In genomic region chr9:58213865-58214264, GRCm38 (mm10) we compare ENCODE assay signal across 11 mouse cellular contexts. TPM values are rescaled to one million over a fixed set of nuclear protein-coding genes. Genes with fewer than 3 reads are reported as not detected.
A peak's percentile ranks its signal among the peaks of the same experiment; 100 is the strongest.
DNase-seq lines count a peak whose midpoint lies in the region; ATAC-seq and TF ChIP-seq lines count a peak whose summit lies in the region.
"Had no signal": no experiment of that assay in that cellular context is flagged by ENCODE, and none has a peak within 500 bp of the region (broad histone marks: within the 10 kb centered on the region; RNA-seq: fewer than 3 reads in every experiment).

No protein-coding gene starts in this region.

- H3K9ac ChIP-seq in intestine, embryonic 14.5 days (ENCODE audit: low read length), result no peak overlapping the region
- no peak overlapping the region for H3K9ac ChIP-seq in intestine, postnatal 0 days (ENCODE audit: low read depth, low read length)
- no peak overlapping the region for H3K9ac ChIP-seq in hindbrain, embryonic 14.5 days
- H3K9ac ChIP-seq: hindbrain, embryonic 12.5 days; neural tube, embryonic 12.5 days had no signal

- no peak overlapping the region for H3K27ac ChIP-seq in intestine, embryonic 14.5 days (ENCODE audit: low read depth)
- H3K27ac ChIP-seq in intestine, postnatal 0 days (ENCODE audit: low read depth, low read length), result no peak overlapping the region
- no peak overlapping the region for H3K27ac ChIP-seq in hindbrain, embryonic 14.5 days
- no peak overlapping the region for H3K27ac ChIP-seq in heart, embryonic 10.5 days
- H3K27ac ChIP-seq: hindbrain, embryonic 12.5 days; neural tube, embryonic 12.5 days had no signal

- no peak for TF ChIP-seq CTCF in intestine, postnatal 0 days (IDR thresholded peaks at IDR 0.05; ENCODE audit: low read depth)
- no peak for TF ChIP-seq CTCF in brain, embryonic 14.5 days (IDR thresholded peaks at IDR 0.05; ENCODE audit: borderline replicate concordance, extremely low read depth, insufficient read depth, insufficient read length)

- no peaks in the 10 kb centered on the region for H3K9me3 ChIP-seq in intestine, embryonic 14.5 days (ENCODE audit: control insufficient read depth, low read length)
- no peaks in the 10 kb centered on the region for H3K9me3 ChIP-seq in intestine, postnatal 0 days (ENCODE audit: control insufficient read depth)
- no peaks in the 10 kb centered on the region for H3K9me3 ChIP-seq in hindbrain, embryonic 14.5 days (ENCODE audit: control insufficient read depth, low read length)
- no peaks in the 10 kb centered on the region for H3K9me3 ChIP-seq in heart, embryonic 10.5 days
- H3K9me3 ChIP-seq: hindbrain, embryonic 12.5 days; neural tube, embryonic 12.5 days had no signal

- no peak for TF ChIP-seq POLR2A in brain, embryonic 14.5 days (IDR thresholded peaks at IDR 0.05; ENCODE audit: borderline replicate concordance, extremely low read depth, insufficient read depth, insufficient read length, poor library complexity, severe bottlenecking)

- peaks cover 19% of the 10 kb centered on the region for H3K4me1 ChIP-seq in intestine, embryonic 14.5 days (replicated peaks; ENCODE audit: control insufficient read depth, insufficient read depth, low read length)
- H3K4me1 ChIP-seq in intestine, postnatal 0 days (replicated peaks; ENCODE audit: control insufficient read depth, insufficient read depth, low read length), result 0 out of 2 replicates have a peak, but pooled peaks cover 2% of the 10 kb centered on the region
- no peaks in the 10 kb centered on the region for H3K4me1 ChIP-seq in hindbrain, embryonic 14.5 days (replicated peaks; ENCODE audit: control insufficient read depth, insufficient read depth, low read length)
- peaks cover 56% of the 10 kb centered on the region for H3K4me1 ChIP-seq in heart, embryonic 10.5 days

- H3K4me2 ChIP-seq in intestine, embryonic 14.5 days (ENCODE audit: low read length), result no peak overlapping the region
- H3K4me2 ChIP-seq in intestine, postnatal 0 days (replicated peaks; ENCODE audit: low read depth), result no peak overlapping the region
- H3K4me2 ChIP-seq in hindbrain, embryonic 14.5 days (replicated peaks), result no peak overlapping the region
- H3K4me2 ChIP-seq: hindbrain, embryonic 12.5 days; neural tube, embryonic 12.5 days had no signal

- no peak overlapping the region for H3K4me3 ChIP-seq in intestine, embryonic 14.5 days (ENCODE audit: low read depth, low read length)
- no peak overlapping the region for H3K4me3 ChIP-seq in intestine, postnatal 0 days (ENCODE audit: low read depth, low read length)
- H3K4me3 ChIP-seq in hindbrain, embryonic 14.5 days (replicated peaks; ENCODE audit: low read length), result no peak overlapping the region
- H3K4me3 ChIP-seq in heart, embryonic 10.5 days, result no peak overlapping the region
- H3K4me3 ChIP-seq: hindbrain, embryonic 12.5 days; neural tube, embryonic 12.5 days had no signal

- no peak for DNase-seq in intestine, embryonic 14.5 days (ENCODE audit: low spot score)
- peak; percentile 79 for DNase-seq in 3T3-L1 (ENCODE audit: low read depth, low spot score)
- peak; percentile 53 for DNase-seq in brain, embryonic 14.5 days (ENCODE audit: low read depth)
- DNase-seq in kidney, postnatal 10 days, result peak; percentile 60
- no peak for DNase-seq in ovary, adult 18-20 months (ENCODE audit: low spot score)
- DNase-seq in hindbrain, embryonic 14.5 days (ENCODE audit: low spot score), result no peak
- DNase-seq in heart, embryonic 10.5 days (ENCODE audit: low spot score), result no peak

- no peaks in the 10 kb centered on the region for H3K27me3 ChIP-seq in intestine, embryonic 14.5 days (replicated peaks; ENCODE audit: control insufficient read depth, insufficient read depth, low read length)
- no peaks in the 10 kb centered on the region for H3K27me3 ChIP-seq in intestine, postnatal 0 days (replicated peaks; ENCODE audit: control insufficient read depth, insufficient read depth, low read length)
- no peaks in the 10 kb centered on the region for H3K27me3 ChIP-seq in hindbrain, embryonic 14.5 days (ENCODE audit: control insufficient read depth, insufficient read depth, low read length)
- 0 out of 2 replicates have a peak, but pooled peaks cover 10% of the 10 kb centered on the region for H3K27me3 ChIP-seq in heart, embryonic 10.5 days (ENCODE audit: insufficient read depth, poor library complexity, severe bottlenecking)
- H3K27me3 ChIP-seq: hindbrain, embryonic 12.5 days; neural tube, embryonic 12.5 days had no signal

- ATAC-seq in intestine, embryonic 14.5 days (replicated peaks; ENCODE audit: low FRiP score, low TSS enrichment, low read depth), result 0 out of 2 replicates have a peak, but pooled peaks have one; percentile 30
- ATAC-seq in intestine, postnatal 0 days, result no peak
- no peak for ATAC-seq in hindbrain, embryonic 14.5 days (ENCODE audit: low FRiP score)
- ATAC-seq: forebrain, embryonic 16.5 days had no signal

- 8% methylated on average over 5 of the region's 5 CpGs for WGBS in intestine, embryonic 14.5 days
- WGBS in intestine, postnatal 0 days, result 7% methylated on average over 5 of the region's 5 CpGs
- WGBS in hindbrain, embryonic 14.5 days, result 30% methylated on average over 5 of the region's 5 CpGs
- WGBS in heart, embryonic 10.5 days, result 18% methylated on average over 5 of the region's 5 CpGs

- no peaks in the 10 kb centered on the region for H3K36me3 ChIP-seq in intestine, embryonic 14.5 days (ENCODE audit: control insufficient read depth, insufficient read depth, low read length)
- H3K36me3 ChIP-seq in intestine, postnatal 0 days (ENCODE audit: control insufficient read depth, insufficient read depth), result no peaks in the 10 kb centered on the region
- no peaks in the 10 kb centered on the region for H3K36me3 ChIP-seq in hindbrain, embryonic 14.5 days (replicated peaks; ENCODE audit: control insufficient read depth, insufficient read depth)
- H3K36me3 ChIP-seq in heart, embryonic 10.5 days, result no peaks in the 10 kb centered on the region
- H3K36me3 ChIP-seq: hindbrain, embryonic 12.5 days; neural tube, embryonic 12.5 days had no signal

RNA-seq across cellular contexts. Expression of gene Islr2, which starts 9.7 kb away (rescaled TPM):
- 1.7 and 1.8 TPM in 2 replicates for polyA plus RNA-seq in intestine, embryonic 14.5 days (2014; fragmentation: Nextera tagmentation; extraction: Ambion mirVana)
- polyA plus RNA-seq in intestine, postnatal 0 days (2015; fragmentation: Nextera tagmentation; extraction: Ambion mirVana), result 0.27 and 0.35 TPM in 2 replicates
- 364 and 418 TPM in 2 replicates for polyA plus RNA-seq in brain, embryonic 14.5 days (2012; rRNA removed)
- 7.2 and 17.2 TPM in 2 replicates for polyA plus RNA-seq in hindbrain, embryonic 14.5 days (2014; fragmentation: Nextera tagmentation; extraction: Ambion mirVana)
- polyA plus RNA-seq in heart, embryonic 10.5 days (2016; fragmentation: Nextera tagmentation; extraction: Ambion mirVana), result not detected in 2 replicates

RNA-seq across cellular contexts. Expression of gene Islr, which starts 9.8 kb away (rescaled TPM):
- 65.5 and 71.3 TPM in 2 replicates for polyA plus RNA-seq in intestine, embryonic 14.5 days (2014; fragmentation: Nextera tagmentation; extraction: Ambion mirVana)
- polyA plus RNA-seq in intestine, postnatal 0 days (2015; fragmentation: Nextera tagmentation; extraction: Ambion mirVana), result 26.9 and 29.6 TPM in 2 replicates
- 57.7 and 67.1 TPM in 2 replicates for polyA plus RNA-seq in brain, embryonic 14.5 days (2012; rRNA removed)
- polyA plus RNA-seq in hindbrain, embryonic 14.5 days (2014; fragmentation: Nextera tagmentation; extraction: Ambion mirVana), result 30.4 and 34.8 TPM in 2 replicates
- polyA plus RNA-seq in heart, embryonic 10.5 days (2016; fragmentation: Nextera tagmentation; extraction: Ambion mirVana), result 3.0 and 10.4 TPM in 2 replicates

RNA-seq across cellular contexts. Expression of gene Pml, which starts 35.7 kb away (rescaled TPM):
- 16.9 and 17.7 TPM in 2 replicates for polyA plus RNA-seq in intestine, embryonic 14.5 days (2014; fragmentation: Nextera tagmentation; extraction: Ambion mirVana)
- 5.3 and 7.1 TPM in 2 replicates for polyA plus RNA-seq in intestine, postnatal 0 days (2015; fragmentation: Nextera tagmentation; extraction: Ambion mirVana)
- polyA plus RNA-seq in brain, embryonic 14.5 days (2012; rRNA removed), result 6.8 and 7.1 TPM in 2 replicates
- 4.3 and 4.4 TPM in 2 replicates for polyA plus RNA-seq in hindbrain, embryonic 14.5 days (2014; fragmentation: Nextera tagmentation; extraction: Ambion mirVana)
- polyA plus RNA-seq in heart, embryonic 10.5 days (2016; fragmentation: Nextera tagmentation; extraction: Ambion mirVana), result 14.7 and 17.6 TPM in 2 replicates

RNA-seq across cellular contexts. Expression of gene Stoml1, which starts 39.1 kb away (rescaled TPM):
- 21.3 and 22.9 TPM in 2 replicates for polyA plus RNA-seq in intestine, embryonic 14.5 days (2014; fragmentation: Nextera tagmentation; extraction: Ambion mirVana)
- polyA plus RNA-seq in intestine, postnatal 0 days (2015; fragmentation: Nextera tagmentation; extraction: Ambion mirVana), result 15.0 and 15.9 TPM in 2 replicates
- polyA plus RNA-seq in brain, embryonic 14.5 days (2012; rRNA removed), result 123 and 145 TPM in 2 replicates
- polyA plus RNA-seq in hindbrain, embryonic 14.5 days (2014; fragmentation: Nextera tagmentation; extraction: Ambion mirVana), result 103 TPM in 2 replicates
- polyA plus RNA-seq in heart, embryonic 10.5 days (2016; fragmentation: Nextera tagmentation; extraction: Ambion mirVana), result 24.2 and 27.0 TPM in 2 replicates

Comparison
In these comparisons a context has a peak if more than half of its experiments do, and no peak if none do; other contexts are left out.
1. DNase-seq: peak in 3T3-L1 (single experiment), brain, embryonic 14.5 days (single experiment) and kidney, postnatal 10 days (single experiment); none in intestine, embryonic 14.5 days (single experiment), ovary, adult 18-20 months (single experiment), hindbrain, embryonic 14.5 days (single experiment) and heart, embryonic 10.5 days (single experiment).
2. RNA of gene Islr2, which starts 9.7 kb away (polyA plus RNA-seq): 364 to 418 TPM in brain, embryonic 14.5 days; 7.2 to 17.2 TPM in hindbrain, embryonic 14.5 days, 1.7 to 1.8 TPM in intestine, embryonic 14.5 days, 0.27 to 0.35 TPM in intestine, postnatal 0 days and not detected in heart, embryonic 10.5 days; every median in the first group is over 10 times any median in the second.